Mouse (Mus musculus): Measurements from ENCODE around the gene Nop16. TPM values are rescaled to one million over a fixed set of nuclear protein-coding genes. Genes with fewer than 3 reads are reported as not detected.
"Not testable (repeated sequence)": the region's sequence is repeated elsewhere in the genome, so short reads cannot be mapped to it uniquely, and the experiment has no call there.

Nop16 gene
- polyA plus RNA-seq, 1 experiment from 2014 or later: 45.0 TPM

GRCm38 (mm10) chr13:54613141-54613540, 23.3 kb upstream of the Nop16 start:
- not testable (repeated sequence) for H3K27me3 ChIP-seq (ENCODE audit: control insufficient read depth, insufficient read depth, low read length); H3K27ac ChIP-seq (ENCODE audit: low read depth, low read length); H3K9ac ChIP-seq (replicated peaks; ENCODE audit: low read depth, low read length); ATAC-seq (ENCODE audit: low read depth); H3K4me2 ChIP-seq (ENCODE audit: low read depth, low read length); H3K9me3 ChIP-seq (ENCODE audit: control insufficient read depth, low read length); H3K4me3 ChIP-seq (ENCODE audit: low read depth, low read length); H3K36me3 ChIP-seq (ENCODE audit: control insufficient read depth, insufficient read depth, low read length)
- peaks cover 25% of the 10 kb centered on the region for H3K4me1 ChIP-seq (ENCODE audit: control insufficient read depth, insufficient read depth, low read length)
- WGBS: 88% methylated on average over 8 of the region's 8 CpGs

DNA sequence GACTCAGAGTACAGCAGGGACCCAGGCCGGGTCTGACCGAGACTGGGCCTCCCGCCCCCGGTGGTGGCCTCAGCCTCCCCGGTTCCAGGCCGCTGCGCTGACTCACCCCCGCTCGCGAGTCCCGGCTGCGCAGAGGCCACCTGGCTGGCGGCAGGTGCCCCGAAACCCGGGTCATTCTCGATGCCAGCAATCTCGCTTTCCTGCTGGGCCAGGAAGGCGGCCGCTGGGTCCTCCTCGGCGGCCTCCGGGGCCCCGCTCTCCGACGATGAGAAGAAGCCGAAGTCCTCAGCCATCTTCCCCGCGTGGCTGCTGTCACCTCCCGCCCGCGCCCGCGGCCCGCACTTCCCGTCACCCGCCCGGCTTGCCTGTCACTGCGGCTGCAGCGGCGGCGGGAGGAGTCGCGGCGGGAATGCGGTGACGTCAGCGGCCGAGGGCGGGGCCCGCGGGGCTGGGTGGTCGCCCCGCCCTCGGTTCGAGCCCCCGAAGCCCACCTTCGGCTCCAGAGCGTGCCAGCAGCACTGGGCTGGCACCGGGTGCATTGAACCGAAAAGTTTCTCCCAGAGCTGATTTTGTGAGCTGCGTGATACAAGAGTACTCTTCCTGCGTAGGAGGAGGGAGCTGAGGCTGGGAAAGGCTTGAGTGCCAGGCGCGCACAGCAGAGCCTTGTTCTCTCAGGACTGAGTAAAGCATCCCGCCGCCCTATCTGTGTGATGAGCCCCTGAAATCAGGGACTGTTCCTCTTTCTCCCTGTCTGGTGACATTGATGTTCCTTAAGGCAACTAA, 21.3 kb upstream of the Nop16 start, which contains the start of gene Cltb:
Gene Cltb, minus strand, starts transcription at position 373 of the 783 bp plus-strand sequence.
- WGBS: under 1% methylated on average over 60 of the region's 66 CpGs
- no peaks in the 10 kb centered on the region for H3K9me3 ChIP-seq (ENCODE audit: control insufficient read depth, low read length)
- H3K27me3 ChIP-seq (ENCODE audit: control insufficient read depth, insufficient read depth, low read length): no peaks in the 10 kb centered on the region
- H3K4me3 ChIP-seq (ENCODE audit: low read depth, low read length): peak within 1 kb of the TSS; percentile 75
- ATAC-seq (ENCODE audit: low read depth): peak; percentile 72
- peak within 1 kb of the TSS; percentile 80 for H3K27ac ChIP-seq (ENCODE audit: low read depth, low read length)
- peaks cover under 1% of the 10 kb centered on the region; the same call in 1 of the 2 replicates for H3K36me3 ChIP-seq (ENCODE audit: control insufficient read depth, insufficient read depth, low read length)
- H3K4me2 ChIP-seq (ENCODE audit: low read depth, low read length): peak within 1 kb of the TSS; percentile 71
- peak within 1 kb of the TSS; percentile 91 for H3K9ac ChIP-seq (replicated peaks; ENCODE audit: low read depth, low read length)
- H3K4me1 ChIP-seq (ENCODE audit: control insufficient read depth, insufficient read depth, low read length): peaks cover 26% of the 10 kb centered on the region

DNA sequence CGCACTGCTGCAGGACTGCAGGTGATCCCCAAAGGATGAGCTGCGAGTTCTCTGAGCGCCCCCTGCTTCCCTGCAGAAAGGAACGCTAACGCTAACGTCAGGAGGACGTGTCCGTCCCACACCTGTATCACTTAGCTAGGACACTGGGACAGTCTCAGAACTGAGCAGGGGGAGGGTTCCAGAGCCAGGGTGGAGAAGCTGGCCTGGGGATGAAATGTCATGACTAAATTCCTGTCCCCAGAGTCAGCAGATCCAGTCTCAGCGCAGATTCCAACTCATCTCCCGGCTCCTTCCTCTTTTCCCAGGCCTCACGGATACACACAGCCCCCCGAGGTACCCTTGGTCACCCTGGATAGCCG, 20.7 kb upstream of the Nop16 start:
- Histone ChIP-seq H3K27me3 (ENCODE audit: control insufficient read depth, insufficient read depth, low read length) (no peaks in the 10 kb centered on the region), H3K4me2 (ENCODE audit: low read depth, low read length) (peak overlapping the region; percentile 71), H3K9ac (replicated peaks; ENCODE audit: low read depth, low read length) (peak overlapping the region; percentile 91), H3K4me3 (ENCODE audit: low read depth, low read length) (peak overlapping the region; percentile 75), H3K36me3 (ENCODE audit: control insufficient read depth, insufficient read depth, low read length) (peaks cover 6% of the 10 kb centered on the region; the same call in 1 of the 2 replicates), H3K9me3 (ENCODE audit: control insufficient read depth, low read length) (no peaks in the 10 kb centered on the region), H3K4me1 (ENCODE audit: control insufficient read depth, insufficient read depth, low read length) (peaks cover 26% of the 10 kb centered on the region), H3K27ac (ENCODE audit: low read depth, low read length) (peak overlapping the region; percentile 80)
- ATAC-seq (ENCODE audit: low read depth): peak; percentile 25
- WGBS: 5% methylated on average over 13 of the region's 13 CpGs

- H3K4me3 ChIP-seq (ENCODE audit: low read depth, low read length): 0 out of 2 replicates have a peak overlapping the region, but pooled peaks have one; percentile 13
- WGBS: 19% methylated on average over 1 of the region's 1 CpGs
- no peaks in the 10 kb centered on the region for H3K9me3 ChIP-seq (ENCODE audit: control insufficient read depth, low read length)
- ATAC-seq (ENCODE audit: low read depth): no peak
- peaks cover 26% of the 10 kb centered on the region for H3K4me1 ChIP-seq (ENCODE audit: control insufficient read depth, insufficient read depth, low read length)
- no peaks in the 10 kb centered on the region for H3K27me3 ChIP-seq (ENCODE audit: control insufficient read depth, insufficient read depth, low read length)
- peak overlapping the region; percentile 40 for H3K4me2 ChIP-seq (ENCODE audit: low read depth, low read length)
- peaks cover 9% of the 10 kb centered on the region; the same call in 1 of the 2 replicates for H3K36me3 ChIP-seq (ENCODE audit: control insufficient read depth, insufficient read depth, low read length)
- H3K9ac ChIP-seq (replicated peaks; ENCODE audit: low read depth, low read length): peak overlapping the region; percentile 44
- H3K27ac ChIP-seq (ENCODE audit: low read depth, low read length): no peak overlapping the region
Measured at GRCm38 (mm10) chr13:54609301-54609700, 19.4 kb upstream of the Nop16 start.

DNA sequence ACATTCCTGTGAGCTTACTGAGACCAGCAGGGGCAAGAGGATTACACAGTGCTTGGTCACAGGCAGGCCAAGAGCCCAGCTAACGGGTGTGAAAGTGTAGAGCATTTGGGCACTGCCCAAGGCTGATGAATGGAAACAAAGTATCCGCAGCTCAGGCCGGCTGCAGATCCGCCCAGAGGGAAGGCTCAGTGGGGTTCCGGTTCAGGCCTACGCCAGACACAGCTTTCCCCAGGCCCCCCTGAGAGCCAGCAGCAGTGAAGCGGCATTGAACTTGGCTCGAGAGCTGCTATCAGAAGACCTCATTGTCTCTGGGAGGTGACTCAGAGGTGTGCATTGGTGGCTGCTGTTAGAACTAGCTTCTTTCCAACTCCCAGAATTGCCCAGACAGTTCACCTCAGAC, 18.8 kb upstream of the Nop16 start:
- no peaks in the 10 kb centered on the region for H3K27me3 ChIP-seq (ENCODE audit: control insufficient read depth, insufficient read depth, low read length)
- 6% methylated on average over 8 of the region's 8 CpGs for WGBS
- peak overlapping the region; percentile 40 for H3K4me2 ChIP-seq (ENCODE audit: low read depth, low read length)
- peak overlapping the region; percentile 13; the same call in 1 of the 2 replicates for H3K4me3 ChIP-seq (ENCODE audit: low read depth, low read length)
- H3K9me3 ChIP-seq (ENCODE audit: control insufficient read depth, low read length): no peaks in the 10 kb centered on the region
- ATAC-seq (ENCODE audit: low read depth): no peak
- no peak overlapping the region for H3K27ac ChIP-seq (ENCODE audit: low read depth, low read length)
- peaks cover 26% of the 10 kb centered on the region for H3K4me1 ChIP-seq (ENCODE audit: control insufficient read depth, insufficient read depth, low read length)
- H3K9ac ChIP-seq (replicated peaks; ENCODE audit: low read depth, low read length): peak overlapping the region; percentile 44
- peaks cover 9% of the 10 kb centered on the region; the same call in 1 of the 2 replicates for H3K36me3 ChIP-seq (ENCODE audit: control insufficient read depth, insufficient read depth, low read length)

GRCm38 (mm10) chr13:54608002-54608401, 18.1 kb upstream of the Nop16 start:
- Histone ChIP-seq H3K36me3 (ENCODE audit: control insufficient read depth, insufficient read depth, low read length) (peaks cover 9% of the 10 kb centered on the region; the same call in 1 of the 2 replicates), H3K27me3 (ENCODE audit: control insufficient read depth, insufficient read depth, low read length) (no peaks in the 10 kb centered on the region), H3K9me3 (ENCODE audit: control insufficient read depth, low read length) (no peaks in the 10 kb centered on the region), H3K27ac (ENCODE audit: low read depth, low read length) (no peak overlapping the region), H3K4me1 (ENCODE audit: control insufficient read depth, insufficient read depth, low read length) (peaks cover 26% of the 10 kb centered on the region), H3K9ac (replicated peaks; ENCODE audit: low read depth, low read length) (no peak overlapping the region), H3K4me2 (ENCODE audit: low read depth, low read length) (peak overlapping the region; percentile 40; the same call in 1 of the 2 replicates), H3K4me3 (ENCODE audit: low read depth, low read length) (no peak overlapping the region)
- 76% methylated on average over 3 of the region's 3 CpGs for WGBS
- ATAC-seq (ENCODE audit: low read depth): no peak

DNA sequence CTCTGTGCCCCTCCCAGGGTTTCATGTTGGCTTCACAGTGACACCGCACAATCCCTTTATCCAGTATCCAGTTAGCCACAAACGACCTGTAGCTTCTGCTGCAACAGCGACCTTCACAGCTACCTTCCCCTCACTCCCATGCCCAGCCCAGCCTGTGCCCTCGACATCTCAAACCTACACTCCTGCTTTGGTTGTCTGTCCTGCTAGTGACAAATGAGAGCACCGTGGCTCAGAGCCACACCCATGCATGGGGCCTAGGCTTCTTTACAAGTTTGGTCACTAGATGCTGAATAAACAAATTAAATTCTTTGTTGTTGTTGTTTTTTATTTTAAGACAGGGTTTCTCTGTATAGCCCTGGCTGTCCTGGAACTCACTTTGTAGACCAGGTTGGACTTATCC, 17.3 kb upstream of the Nop16 start:
- Histone ChIP-seq H3K27ac (ENCODE audit: low read depth, low read length) (no peak overlapping the region), H3K27me3 (ENCODE audit: control insufficient read depth, insufficient read depth, low read length) (no peaks in the 10 kb centered on the region), H3K4me3 (ENCODE audit: low read depth, low read length) (no peak overlapping the region), H3K4me1 (ENCODE audit: control insufficient read depth, insufficient read depth, low read length) (peaks cover 26% of the 10 kb centered on the region), H3K9ac (replicated peaks; ENCODE audit: low read depth, low read length) (no peak overlapping the region), H3K4me2 (ENCODE audit: low read depth, low read length) (no peak overlapping the region), H3K9me3 (ENCODE audit: control insufficient read depth, low read length) (no peaks in the 10 kb centered on the region), H3K36me3 (ENCODE audit: control insufficient read depth, insufficient read depth, low read length) (peaks cover 9% of the 10 kb centered on the region; the same call in 1 of the 2 replicates)
- no peak for ATAC-seq (ENCODE audit: low read depth)
- WGBS: 78% methylated on average over 5 of the region's 5 CpGs

- Histone ChIP-seq H3K9me3 (ENCODE audit: control insufficient read depth, low read length) (no peaks in the 10 kb centered on the region), H3K27me3 (ENCODE audit: control insufficient read depth, insufficient read depth, low read length) (no peaks in the 10 kb centered on the region), H3K36me3 (ENCODE audit: control insufficient read depth, insufficient read depth, low read length) (peaks cover 9% of the 10 kb centered on the region; the same call in 1 of the 2 replicates), H3K4me3 (ENCODE audit: low read depth, low read length) (no peak overlapping the region), H3K9ac (replicated peaks; ENCODE audit: low read depth, low read length) (no peak overlapping the region), H3K4me2 (ENCODE audit: low read depth, low read length) (no peak overlapping the region), H3K27ac (ENCODE audit: low read depth, low read length) (no peak overlapping the region), H3K4me1 (ENCODE audit: control insufficient read depth, insufficient read depth, low read length) (peaks cover 18% of the 10 kb centered on the region)
- 80% methylated on average over 5 of the region's 5 CpGs for WGBS
- ATAC-seq (ENCODE audit: low read depth): no peak
Measured at GRCm38 (mm10) chr13:54605426-54605825, 15.5 kb upstream of the Nop16 start.

GRCm38 (mm10) chr13:54604221-54604620, 14.3 kb upstream of the Nop16 start:
- Histone ChIP-seq H3K4me2 (ENCODE audit: low read depth, low read length) (no peak overlapping the region), H3K27me3 (ENCODE audit: control insufficient read depth, insufficient read depth, low read length) (no peaks in the 10 kb centered on the region), H3K36me3 (ENCODE audit: control insufficient read depth, insufficient read depth, low read length) (peaks cover 9% of the 10 kb centered on the region; the same call in 1 of the 2 replicates), H3K4me3 (ENCODE audit: low read depth, low read length) (no peak overlapping the region), H3K9me3 (ENCODE audit: control insufficient read depth, low read length) (no peaks in the 10 kb centered on the region), H3K4me1 (ENCODE audit: control insufficient read depth, insufficient read depth, low read length) (peaks cover 11% of the 10 kb centered on the region), H3K9ac (replicated peaks; ENCODE audit: low read depth, low read length) (no peak overlapping the region), H3K27ac (ENCODE audit: low read depth, low read length) (no peak overlapping the region)
- no peak for ATAC-seq (ENCODE audit: low read depth)
- WGBS: 62% methylated on average over 4 of the region's 4 CpGs
